Mouse (Mus musculus): ENCODE data around the gene Phospho1.

DNA sequence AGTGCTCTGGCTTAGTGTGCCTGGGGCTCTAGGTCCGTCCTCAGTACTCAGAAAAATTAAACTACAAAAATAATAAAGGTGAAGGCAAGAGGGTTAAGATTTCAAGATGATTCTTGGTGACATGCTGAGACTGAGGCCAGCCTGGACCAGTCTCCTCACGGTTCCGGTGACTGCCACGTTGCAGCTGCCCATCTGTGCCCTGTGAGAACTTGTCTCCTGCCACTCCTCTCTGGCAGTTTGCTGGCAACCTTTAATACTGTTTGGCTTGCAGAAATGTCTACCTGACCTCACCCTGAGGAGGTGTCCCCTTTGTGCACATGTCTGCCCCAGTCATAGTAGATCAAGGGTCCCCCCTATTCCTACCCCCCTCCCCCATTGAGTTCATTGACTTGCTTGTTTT, 40.8 kb upstream of the Phospho1 start:
- TF ChIP-seq CTCF (conservative IDR thresholded peaks at IDR 0.05; ENCODE audit: low read length), result no peak
- no peak for TF ChIP-seq POU5F1 (IDR thresholded peaks at IDR 0.05; ENCODE audit: borderline replicate concordance, low read length)
- no peak for TF ChIP-seq NANOG (IDR thresholded peaks at IDR 0.05; ENCODE audit: borderline replicate concordance, low read length)

All from E14TG2a.4 (cell line).